Mouse (Mus musculus): ENCODE data around the gene D1Pas1. TPM values are rescaled to one million over a fixed set of nuclear protein-coding genes. Genes with fewer than 3 reads are reported as not detected.

Gene D1Pas1
- total RNA-seq, 2 experiments from 2014 or later = not detected

DNA sequence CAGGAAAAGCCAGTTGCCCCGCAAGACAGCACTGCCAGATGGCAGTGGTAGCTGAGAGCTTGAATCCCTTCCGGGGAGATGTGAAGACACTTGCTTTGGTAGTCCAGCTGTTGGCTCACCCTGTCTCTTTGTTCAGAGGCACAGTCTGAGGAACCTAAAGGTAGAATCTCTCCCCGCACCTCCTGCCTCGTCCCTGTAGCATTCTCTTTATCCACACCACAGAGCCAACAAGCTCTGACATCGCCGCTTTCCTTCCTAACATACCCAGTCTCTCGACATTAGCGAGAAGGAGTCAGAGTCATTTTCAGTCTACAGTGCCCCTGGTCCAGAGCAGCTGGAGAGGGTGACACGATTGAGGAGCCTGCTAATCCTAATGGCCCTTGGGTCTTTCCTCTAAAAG lies 18.9 kb downstream of the D1Pas1 start:
- no peak for DNase-seq (ENCODE audit: low spot score in 2 of 2)

DNA sequence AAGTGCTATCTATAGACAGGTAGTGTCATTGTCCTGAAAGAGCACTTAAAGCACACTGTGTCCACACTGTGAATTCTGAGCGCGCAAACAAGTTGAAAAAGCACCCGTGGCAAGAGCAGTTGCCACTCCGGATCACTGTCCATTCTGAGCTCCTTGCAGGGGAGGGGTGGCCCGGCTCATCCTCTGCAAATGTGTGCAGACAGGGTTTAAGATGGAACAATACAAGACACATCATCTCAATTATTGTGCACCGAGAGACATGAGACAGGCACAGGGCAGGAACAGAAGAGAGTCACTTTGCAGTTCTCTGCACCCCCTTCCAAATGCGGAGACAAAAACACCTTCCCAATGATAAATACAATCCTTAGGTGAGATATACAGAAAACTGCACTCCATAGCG lies 19.3 kb downstream of the D1Pas1 start:
- no peak for DNase-seq (ENCODE audit: low spot score in 2 of 2)

- peak in 1 of 2 experiments; percentile 14 for DNase-seq (ENCODE audit: low spot score in 2 of 2)
These were observed 21.1 kb downstream of the D1Pas1 start for GRCm38 (mm10) chr1:186988281-186988682.

DNA sequence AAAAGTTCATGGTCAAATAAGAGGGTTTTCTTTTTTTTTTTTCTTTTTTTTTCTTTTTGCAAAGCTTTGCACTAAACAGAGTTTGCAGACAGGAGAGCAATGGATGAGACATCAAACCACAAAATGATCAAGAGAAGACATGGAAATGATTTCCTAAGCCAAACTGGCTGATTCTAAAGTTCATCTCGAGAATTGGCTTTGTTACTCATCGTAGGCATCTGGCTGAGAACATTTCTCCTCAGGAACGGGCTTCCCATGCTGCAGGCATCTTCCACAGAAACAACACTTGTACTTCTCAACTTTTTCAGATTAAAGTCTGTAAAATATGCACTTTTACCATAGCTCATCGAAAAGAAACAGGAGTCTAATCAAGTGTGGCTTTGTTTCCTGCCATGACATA lies 21.6 kb downstream of the D1Pas1 start:
- DNase-seq (ENCODE audit: low spot score in 2 of 2) = peak in 1 of 2 experiments; percentile 20

DNA sequence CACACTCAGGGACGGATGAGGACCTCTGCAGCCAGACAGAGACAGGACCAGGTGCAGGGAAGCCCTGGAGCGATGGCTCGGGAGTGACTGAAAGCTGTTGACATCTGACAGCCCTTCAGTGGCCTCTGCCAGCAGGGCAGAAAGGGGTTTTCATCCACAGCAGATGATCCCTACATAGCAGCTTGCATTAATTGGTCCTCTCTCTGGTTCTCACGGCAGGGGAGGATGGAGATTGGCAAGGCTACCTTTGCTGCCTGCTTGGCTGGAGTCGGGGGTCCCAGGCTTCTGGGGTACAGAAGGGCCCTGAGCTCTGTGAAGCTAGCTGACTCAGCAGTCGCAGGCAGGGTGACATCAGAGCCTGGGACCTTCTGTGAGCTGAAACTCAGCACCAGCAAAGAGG lies 24.3 kb downstream of the D1Pas1 start:
- DNase-seq (ENCODE audit: low spot score in 2 of 2) = no peak

- no peak for DNase-seq (ENCODE audit: low spot score in 2 of 2)
These were observed 24.9 kb downstream of the D1Pas1 start for GRCm38 (mm10) chr1:186992113-186992512.

- DNase-seq (ENCODE audit: low spot score in 2 of 2) = no peak
These were observed 30.5 kb downstream of the D1Pas1 start for GRCm38 (mm10) chr1:186997596-186998304.

GRCm38 (mm10) chr1:187003441-187003861 lies 36.2 kb downstream of the D1Pas1 start:
- DNase-seq (ENCODE audit: low spot score in 2 of 2) = no peak

GRCm38 (mm10) chr1:187004306-187004705 lies 37.1 kb downstream of the D1Pas1 start:
- no peak for DNase-seq (ENCODE audit: low spot score in 2 of 2)

DNA sequence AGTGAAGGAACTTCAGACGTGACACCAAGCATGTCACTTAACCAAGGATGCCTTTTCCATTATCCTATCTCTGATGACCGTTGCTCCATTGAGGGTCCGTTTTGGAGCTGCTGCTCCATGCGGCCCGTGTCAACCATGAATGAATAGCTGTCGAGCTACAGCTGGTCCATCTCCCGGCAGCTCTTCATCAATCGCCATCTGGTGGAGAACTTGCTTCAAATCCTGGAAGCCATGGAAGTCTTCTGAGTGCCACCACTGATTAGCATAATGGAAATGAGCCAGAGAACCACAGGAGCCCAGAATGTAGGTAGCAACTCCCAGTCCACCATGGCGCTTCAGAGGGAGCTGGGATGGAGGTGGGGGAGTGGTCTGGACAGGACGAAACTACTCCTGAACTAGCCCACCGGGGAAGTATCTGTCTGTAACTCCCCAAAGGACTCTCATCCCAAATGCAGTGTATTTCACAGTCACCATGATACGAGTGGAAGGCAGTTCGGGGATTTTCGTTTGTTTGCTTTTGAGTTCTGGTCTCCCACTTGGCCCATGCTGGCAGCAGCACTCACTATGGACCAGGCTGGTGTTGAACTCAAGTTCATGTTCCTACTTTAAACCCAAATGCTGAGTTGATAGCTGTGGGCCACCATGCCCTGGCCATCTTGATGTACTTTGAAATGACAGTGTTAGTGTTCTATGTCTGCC lies 39.2 kb downstream of the D1Pas1 start:
- no peak for DNase-seq (ENCODE audit: low spot score in 2 of 2)

- no peak for DNase-seq (ENCODE audit: low spot score in 2 of 2)
These were observed 41.0 kb downstream of the D1Pas1 start for GRCm38 (mm10) chr1:187008236-187008635.

- DNase-seq (ENCODE audit: low spot score in 2 of 2) = no peak
These were observed 42.9 kb downstream of the D1Pas1 start for GRCm38 (mm10) chr1:187010071-187010470.

- no peak for DNase-seq (ENCODE audit: low spot score in 2 of 2)
These were observed 44.4 kb downstream of the D1Pas1 start for GRCm38 (mm10) chr1:187011601-187012000.

DNA sequence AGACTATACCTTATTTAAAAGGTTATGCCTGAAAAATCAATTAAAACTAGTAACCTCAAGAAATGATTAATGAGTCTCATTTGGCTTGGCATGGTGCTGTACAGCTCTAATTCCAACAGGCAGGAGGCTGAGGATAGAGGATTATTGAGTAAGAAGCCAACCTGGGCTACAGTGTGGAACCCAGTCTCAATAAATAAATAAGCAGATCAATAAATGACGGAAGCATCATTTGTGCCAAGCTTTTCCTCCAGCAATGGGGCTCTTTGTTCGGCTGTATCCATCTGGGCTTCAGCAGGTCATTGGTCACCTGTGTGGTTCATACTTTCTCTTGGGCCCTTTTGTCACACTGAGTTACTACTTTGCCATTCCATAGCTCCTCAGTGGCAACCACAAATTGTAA lies 46.9 kb downstream of the D1Pas1 start:
- DNase-seq (ENCODE audit: low spot score in 2 of 2) = no peak

- no peak for DNase-seq (ENCODE audit: low spot score in 2 of 2)
These were observed 48.5 kb downstream of the D1Pas1 start for GRCm38 (mm10) chr1:187015673-187016072.

DNA sequence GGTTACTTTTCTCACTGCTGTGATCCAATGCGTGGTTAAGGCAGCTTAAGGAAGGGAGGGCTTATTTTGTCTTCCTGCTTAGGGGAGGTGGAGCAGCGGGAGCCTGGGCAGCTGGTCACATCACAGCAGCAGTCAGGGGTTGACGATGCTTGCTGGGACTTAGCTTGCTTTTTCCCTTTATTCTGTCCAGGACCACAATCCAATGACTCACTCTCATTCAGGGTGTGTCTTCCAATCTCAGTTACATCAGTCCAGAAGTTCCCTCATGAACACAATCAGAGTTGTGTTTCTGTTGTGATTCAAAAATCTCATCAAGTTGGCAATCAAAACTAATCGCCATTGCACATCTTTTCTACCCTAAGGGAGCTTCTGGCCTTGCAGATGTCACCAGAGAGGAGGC lies 48.9 kb downstream of the D1Pas1 start:
- DNase-seq (ENCODE audit: low spot score in 2 of 2) = no peak

DNA sequence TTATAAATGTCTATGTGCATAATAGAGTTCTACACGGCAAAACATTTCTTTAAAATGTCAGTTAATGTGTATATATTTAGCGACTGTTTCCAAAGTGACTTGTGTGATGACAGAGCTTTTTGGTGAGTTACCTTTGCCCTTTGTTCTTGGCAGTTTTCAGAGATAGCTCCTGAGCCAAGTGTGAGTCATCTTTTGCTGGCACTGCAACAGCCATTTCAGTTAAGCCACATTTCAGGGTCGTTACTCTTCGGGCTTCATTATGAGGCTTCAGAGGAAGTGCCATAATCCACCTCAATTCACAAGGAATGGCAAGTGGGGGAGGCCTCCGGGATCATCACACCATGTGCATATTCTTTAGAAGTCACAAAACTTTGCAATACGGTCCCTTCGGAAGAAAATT lies 52.8 kb downstream of the D1Pas1 start:
- DNase-seq (ENCODE audit: low spot score in 2 of 2) = no peak

Other genes starting within 250 kb of the D1Pas1 start
- 10 to 100 TPM; 13.0 to 16.8 TPM for gene Rrp15, start 218.1 kb upstream of the D1Pas1 start, total RNA-seq (2021)
- 1 to 10 TPM in 1 of 2 experiments, under 1 TPM in 1; 0.76 to 1.4 TPM for gene Spata17, start 248.0 kb downstream of the D1Pas1 start, total RNA-seq (2021)
- 10 to 100 TPM; 21.1 to 23.1 TPM for gene Gpatch2, start 248.1 kb downstream of the D1Pas1 start, total RNA-seq (2021)

All from layer of hippocampus, postnatal 14 days (tissue).